Mouse (Mus musculus): ENCODE measurements around the gene Rars2.

DNA sequence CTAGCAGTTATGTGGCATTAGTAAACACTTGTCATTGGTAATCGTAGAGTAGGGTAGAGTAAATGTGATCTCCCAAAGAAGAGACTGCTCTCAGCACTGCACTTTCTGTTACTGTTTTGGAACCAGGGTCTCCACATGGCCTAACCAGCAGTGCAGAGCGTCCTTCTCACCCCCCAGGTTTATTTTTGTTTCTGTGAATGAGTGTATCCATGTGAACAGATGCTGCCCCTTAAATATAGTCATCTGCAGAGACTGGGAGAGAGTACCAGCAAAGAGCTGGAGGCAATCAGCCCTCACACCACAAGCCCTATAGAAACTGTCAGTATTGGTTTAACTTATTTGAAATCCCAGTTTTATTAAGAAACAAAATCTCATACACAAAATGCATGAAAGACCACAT lies 41.9 kb upstream of the Rars2 start:
- TF ChIP-seq TCF12 (IDR thresholded peaks at IDR 0.05; ENCODE audit: insufficient read depth, poor library complexity, severe bottlenecking): no peak
- no peak for TF ChIP-seq E2F4 (IDR thresholded peaks at IDR 0.05; ENCODE audit: insufficient read depth)
- no peak for TF ChIP-seq POLR2A (IDR thresholded peaks at IDR 0.05; ENCODE audit: insufficient read length, low read depth)
- no peak for TF ChIP-seq CEBPB (IDR thresholded peaks at IDR 0.05; ENCODE audit: insufficient read depth, poor library complexity, severe bottlenecking)
- no peak for TF ChIP-seq USF1 (IDR thresholded peaks at IDR 0.05; ENCODE audit: low read depth)
- TF ChIP-seq MYOD1 (IDR thresholded peaks at IDR 0.05; ENCODE audit: control insufficient read depth in 1 of 3, insufficient read length in 2 of 3, low read depth in 2 of 3): no peak
- no peak for TF ChIP-seq POLR2AphosphoS2 (IDR thresholded peaks at IDR 0.05; ENCODE audit: insufficient read length, low read depth)
- TF ChIP-seq REST (IDR thresholded peaks at IDR 0.05; ENCODE audit: insufficient read depth, insufficient read length): no peak
- no peak for TF ChIP-seq TCF3 (IDR thresholded peaks at IDR 0.05; ENCODE audit: insufficient read length, low read depth)
